Mouse (Mus musculus): Measurements from ENCODE around the gene Cd59a. TPM values are rescaled to one million over a fixed set of nuclear protein-coding genes. Genes with fewer than 3 reads are reported as not detected.
"Not testable (repeated sequence)": the region's sequence is repeated elsewhere in the genome, so short reads cannot be mapped to it uniquely, and the experiment has no call there.

The Cd59a gene
- polyA plus RNA-seq, 1 experiment from 2014 or later: 11.2 TPM

DNA sequence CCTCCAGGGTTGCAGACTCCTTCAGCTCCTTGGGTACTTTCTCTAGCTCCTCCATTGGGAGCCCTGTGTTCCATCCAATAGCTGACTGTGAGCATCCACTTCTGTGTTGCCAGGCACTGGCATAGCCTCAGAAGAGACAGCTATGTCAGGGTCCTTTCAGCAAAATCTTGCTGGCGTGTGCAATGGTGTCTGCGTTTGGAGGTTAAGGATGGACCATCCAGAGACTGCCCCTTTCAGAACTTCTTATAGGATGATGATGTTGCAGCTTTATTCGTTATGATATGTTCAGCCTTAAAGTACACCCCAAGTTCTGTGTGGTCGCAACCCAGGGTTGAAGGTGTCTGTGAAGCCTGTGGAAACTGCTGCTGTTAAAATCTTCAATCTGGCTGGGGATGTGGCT lies 1.8 kb downstream of the Cd59a start:
- 93% methylated on average over 4 of the region's 4 CpGs for WGBS
- not testable (repeated sequence) for H3K9me3 ChIP-seq (ENCODE audit: control insufficient read depth, low read length); H3K4me3 ChIP-seq (replicated peaks; ENCODE audit: low read depth, low read length); H3K36me3 ChIP-seq (ENCODE audit: control insufficient read depth, insufficient read depth, low read length); H3K9ac ChIP-seq (replicated peaks; ENCODE audit: low read length); DNase-seq; H3K4me2 ChIP-seq (ENCODE audit: low read length); H3K27ac ChIP-seq (replicated peaks; ENCODE audit: low read depth, low read length); ATAC-seq (ENCODE audit: low FRiP score, low TSS enrichment); H3K27me3 ChIP-seq (ENCODE audit: control insufficient read depth, insufficient read depth, low read length); H3K4me1 ChIP-seq (ENCODE audit: control insufficient read depth, insufficient read depth, low read length)

DNA sequence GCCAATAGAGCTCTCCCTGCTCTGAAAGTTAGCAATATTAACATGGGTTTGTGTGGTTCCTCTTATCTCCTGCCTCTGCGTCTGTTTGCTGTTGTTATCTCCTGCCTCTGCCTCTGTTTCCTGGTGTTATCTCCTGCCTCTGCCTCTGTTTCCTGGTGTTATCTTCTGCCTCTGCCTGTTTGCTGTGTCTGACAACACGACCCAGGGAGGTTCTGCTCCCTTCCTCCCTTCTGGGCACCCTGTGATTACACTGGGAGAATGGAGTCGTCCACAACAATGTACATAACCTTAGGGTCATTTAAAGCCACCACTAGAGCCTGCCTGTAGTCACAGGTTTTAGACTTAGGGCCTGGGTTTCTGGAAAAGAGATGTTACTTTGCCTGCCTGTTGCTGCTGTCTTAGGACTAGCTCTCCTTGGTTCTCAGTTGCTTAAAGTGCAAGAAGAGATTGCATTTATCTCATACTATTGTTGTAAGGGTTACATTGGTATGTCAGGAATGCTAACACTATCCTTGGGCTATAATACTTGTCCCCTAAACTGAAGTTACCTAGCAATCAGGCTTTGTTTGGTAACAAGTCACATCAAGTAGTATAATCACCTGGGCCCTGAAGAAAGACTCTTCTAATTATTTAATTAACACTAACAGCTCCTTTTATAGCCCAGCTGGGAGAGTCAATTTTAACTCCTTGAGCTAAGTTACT lies 3.1 kb downstream of the Cd59a start:
- DNase-seq: no peak
- Histone ChIP-seq H3K4me3 (replicated peaks; ENCODE audit: low read depth, low read length) (no peak overlapping the region), H3K9me3 (ENCODE audit: control insufficient read depth, low read length) (no peaks in the 10 kb centered on the region), H3K4me1 (ENCODE audit: control insufficient read depth, insufficient read depth, low read length) (no peaks in the 10 kb centered on the region), H3K27ac (replicated peaks; ENCODE audit: low read depth, low read length) (no peak overlapping the region), H3K27me3 (ENCODE audit: control insufficient read depth, insufficient read depth, low read length) (no peaks in the 10 kb centered on the region), H3K4me2 (ENCODE audit: low read length) (no peak overlapping the region), H3K36me3 (ENCODE audit: control insufficient read depth, insufficient read depth, low read length) (no peaks in the 10 kb centered on the region), H3K9ac (replicated peaks; ENCODE audit: low read length) (no peak overlapping the region)
- WGBS: 44% methylated on average over 3 of the region's 3 CpGs
- no peak for ATAC-seq (ENCODE audit: low FRiP score, low TSS enrichment)

DNA sequence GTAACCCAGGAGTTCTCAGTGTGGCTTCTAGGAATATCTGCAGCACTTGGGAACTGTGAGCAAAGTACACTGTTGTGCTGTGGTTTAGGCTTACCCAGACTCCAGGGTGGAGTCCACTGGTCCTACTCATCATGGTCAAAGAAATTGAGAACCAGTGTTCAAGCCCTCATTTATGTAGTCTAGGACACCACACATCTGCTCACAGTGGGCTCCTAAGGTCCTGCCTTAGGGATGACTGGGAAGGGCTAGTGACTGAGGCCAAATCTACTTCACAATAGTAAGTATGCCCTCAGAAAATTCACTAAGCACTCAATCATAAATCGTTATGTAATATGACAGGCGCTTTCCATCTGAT lies 3.6 kb downstream of the Cd59a start:
- Histone ChIP-seq H3K36me3 (ENCODE audit: control insufficient read depth, insufficient read depth, low read length) (no peaks in the 10 kb centered on the region), H3K9ac (replicated peaks; ENCODE audit: low read length) (no peak overlapping the region), H3K4me1 (ENCODE audit: control insufficient read depth, insufficient read depth, low read length) (no peaks in the 10 kb centered on the region), H3K4me3 (replicated peaks; ENCODE audit: low read depth, low read length) (no peak overlapping the region), H3K9me3 (ENCODE audit: control insufficient read depth, low read length) (no peaks in the 10 kb centered on the region), H3K4me2 (ENCODE audit: low read length) (no peak overlapping the region), H3K27me3 (ENCODE audit: control insufficient read depth, insufficient read depth, low read length) (no peaks in the 10 kb centered on the region), H3K27ac (replicated peaks; ENCODE audit: low read depth, low read length) (no peak overlapping the region)
- no peak for DNase-seq
- 96% methylated on average over 2 of the region's 2 CpGs for WGBS
- ATAC-seq (ENCODE audit: low FRiP score, low TSS enrichment): no peak

DNA sequence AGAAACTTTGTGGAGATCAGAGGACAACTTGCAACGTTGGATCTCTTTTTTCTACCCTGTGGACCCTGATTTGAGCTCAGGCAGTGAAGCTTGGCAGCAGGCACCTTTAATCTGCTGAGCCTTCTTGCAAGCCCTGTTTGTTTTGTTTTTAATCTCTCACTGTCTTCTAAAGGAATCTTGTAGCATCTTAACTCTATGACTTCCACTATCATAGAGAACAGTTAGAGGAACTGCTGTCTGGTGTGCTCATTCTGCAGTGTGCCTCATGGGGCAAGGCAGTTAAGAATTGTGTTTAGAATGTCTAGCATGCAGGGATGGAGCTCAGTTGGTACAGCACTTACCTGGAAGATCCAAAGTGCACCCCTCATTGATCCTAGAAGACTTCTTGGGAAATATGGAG lies 4.3 kb downstream of the Cd59a start:
- Histone ChIP-seq H3K36me3 (ENCODE audit: control insufficient read depth, insufficient read depth, low read length) (no peaks in the 10 kb centered on the region), H3K9ac (replicated peaks; ENCODE audit: low read length) (no peak overlapping the region), H3K27me3 (ENCODE audit: control insufficient read depth, insufficient read depth, low read length) (no peaks in the 10 kb centered on the region), H3K27ac (replicated peaks; ENCODE audit: low read depth, low read length) (no peak overlapping the region), H3K9me3 (ENCODE audit: control insufficient read depth, low read length) (no peaks in the 10 kb centered on the region), H3K4me3 (replicated peaks; ENCODE audit: low read depth, low read length) (no peak overlapping the region), H3K4me1 (ENCODE audit: control insufficient read depth, insufficient read depth, low read length) (no peaks in the 10 kb centered on the region), H3K4me2 (ENCODE audit: low read length) (no peak overlapping the region)
- no peak for ATAC-seq (ENCODE audit: low FRiP score, low TSS enrichment)
- 15% methylated on average over 1 of the region's 1 CpGs for WGBS
- DNase-seq: no peak

DNA sequence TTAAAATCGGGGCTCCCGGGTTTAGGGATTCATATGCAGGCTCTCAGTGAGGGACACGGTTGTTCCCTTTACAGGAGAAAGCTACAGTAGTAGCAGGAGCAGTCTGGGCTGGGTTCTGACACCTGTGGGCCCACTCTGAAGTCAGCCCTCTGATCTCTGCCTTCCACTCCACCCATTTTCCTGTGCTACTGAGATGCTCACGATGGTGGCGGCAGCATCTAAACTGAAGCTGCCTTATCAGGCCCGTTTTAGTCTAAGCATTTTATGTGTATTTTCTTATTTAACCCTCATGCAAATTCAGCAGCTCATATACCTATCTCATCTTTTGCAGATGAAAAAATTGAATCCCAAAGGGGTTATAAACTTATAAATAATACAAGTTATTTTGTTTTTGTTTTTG lies 9.2 kb downstream of the Cd59a start:
- H3K9me3 ChIP-seq (ENCODE audit: control insufficient read depth, low read length): no peaks in the 10 kb centered on the region
- no peaks in the 10 kb centered on the region for H3K27me3 ChIP-seq (ENCODE audit: control insufficient read depth, insufficient read depth, low read length)
- no peaks in the 10 kb centered on the region for H3K36me3 ChIP-seq (ENCODE audit: control insufficient read depth, insufficient read depth, low read length)
- H3K4me3 ChIP-seq (replicated peaks; ENCODE audit: low read depth, low read length): no peak overlapping the region
- WGBS: 91% methylated on average over 6 of the region's 6 CpGs
- ATAC-seq (ENCODE audit: low FRiP score, low TSS enrichment) (no peak), DNase-seq (no peak)
- H3K4me2 ChIP-seq (ENCODE audit: low read length): no peak overlapping the region
- H3K4me1 ChIP-seq (ENCODE audit: control insufficient read depth, insufficient read depth, low read length): no peaks in the 10 kb centered on the region
- H3K9ac ChIP-seq (replicated peaks; ENCODE audit: low read length): no peak overlapping the region
- H3K27ac ChIP-seq (replicated peaks; ENCODE audit: low read depth, low read length): no peak overlapping the region

DNA sequence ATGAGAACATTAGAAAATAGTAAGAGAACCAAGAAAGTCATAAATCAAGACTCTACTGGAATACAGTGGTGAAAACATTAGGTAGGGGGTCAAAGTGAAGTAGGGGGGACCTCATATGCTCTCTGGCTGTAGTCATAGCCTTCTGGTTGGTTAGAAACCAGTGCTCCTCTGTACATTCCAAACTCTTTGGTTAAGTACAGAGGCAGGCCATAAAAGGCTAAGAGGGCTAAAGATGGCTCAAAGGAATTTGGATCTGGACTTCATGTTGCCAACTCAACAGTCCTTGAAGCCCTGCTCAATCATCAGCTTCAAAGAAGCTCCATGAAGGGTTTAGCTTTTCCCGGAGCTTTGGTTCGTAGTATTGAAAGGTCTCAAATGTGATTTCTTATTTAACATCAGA lies 13.4 kb downstream of the Cd59a start:
- ATAC-seq (ENCODE audit: low FRiP score, low TSS enrichment); H3K9me3 ChIP-seq (ENCODE audit: control insufficient read depth, low read length); DNase-seq; H3K9ac ChIP-seq (replicated peaks; ENCODE audit: low read length); H3K4me3 ChIP-seq (replicated peaks; ENCODE audit: low read depth, low read length); H3K4me1 ChIP-seq (ENCODE audit: control insufficient read depth, insufficient read depth, low read length); H3K27me3 ChIP-seq (ENCODE audit: control insufficient read depth, insufficient read depth, low read length); H3K36me3 ChIP-seq (ENCODE audit: control insufficient read depth, insufficient read depth, low read length); H3K27ac ChIP-seq (replicated peaks; ENCODE audit: low read depth, low read length); H3K4me2 ChIP-seq (ENCODE audit: low read length): not testable (repeated sequence)
- 94% methylated on average over 2 of the region's 2 CpGs for WGBS

DNA sequence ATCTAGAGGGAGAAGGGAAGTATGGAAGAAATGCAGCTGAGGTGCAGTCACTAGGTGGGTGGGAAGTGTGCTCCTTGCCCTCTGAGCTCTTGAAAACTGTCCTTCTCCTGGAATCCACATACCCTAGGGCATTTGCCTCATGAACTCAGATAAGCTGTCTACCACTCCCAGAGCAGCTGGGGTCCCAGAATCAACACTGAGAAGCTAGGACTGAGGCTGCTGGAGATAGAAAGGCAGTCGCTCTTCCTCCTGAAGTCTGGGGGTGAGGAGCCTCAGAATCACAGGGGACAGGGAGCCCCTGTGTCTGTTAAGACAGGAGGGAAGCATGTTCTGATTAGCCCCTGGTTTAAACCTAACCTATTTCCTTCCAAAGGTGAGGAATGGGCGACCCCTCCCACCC lies 13.9 kb downstream of the Cd59a start:
- Histone ChIP-seq H3K4me1 (ENCODE audit: control insufficient read depth, insufficient read depth, low read length) (no peaks in the 10 kb centered on the region), H3K36me3 (ENCODE audit: control insufficient read depth, insufficient read depth, low read length) (no peaks in the 10 kb centered on the region), H3K4me2 (ENCODE audit: low read length) (no peak overlapping the region), H3K27me3 (ENCODE audit: control insufficient read depth, insufficient read depth, low read length) (no peaks in the 10 kb centered on the region), H3K9me3 (ENCODE audit: control insufficient read depth, low read length) (no peaks in the 10 kb centered on the region), H3K4me3 (replicated peaks; ENCODE audit: low read depth, low read length) (no peak overlapping the region), H3K27ac (replicated peaks; ENCODE audit: low read depth, low read length) (no peak overlapping the region), H3K9ac (replicated peaks; ENCODE audit: low read length) (no peak overlapping the region)
- DNase-seq (no peak), ATAC-seq (ENCODE audit: low FRiP score, low TSS enrichment) (no peak)
- WGBS: 79% methylated on average over 2 of the region's 2 CpGs

DNA sequence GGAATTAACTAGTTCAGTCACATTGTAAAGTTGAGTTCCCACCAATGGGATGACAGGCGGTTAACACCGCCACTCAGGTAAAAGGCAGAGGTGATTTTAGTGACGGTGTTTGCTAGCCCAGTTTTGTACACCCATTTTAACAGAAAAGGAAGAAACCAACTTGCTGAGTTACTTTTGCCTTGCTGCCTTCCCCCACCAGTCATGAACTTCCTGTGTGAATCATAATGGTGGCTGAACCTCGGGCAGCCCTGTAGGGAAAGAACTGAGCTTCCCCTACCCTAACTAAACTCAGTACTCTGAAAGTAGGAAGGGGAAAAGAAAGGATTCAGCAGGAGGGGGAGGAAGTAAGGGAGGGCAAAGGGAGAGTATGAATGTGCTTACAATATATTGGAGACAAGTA lies 14.4 kb downstream of the Cd59a start:
- WGBS: 92% methylated on average over 4 of the region's 4 CpGs
- no peak overlapping the region for H3K4me3 ChIP-seq (replicated peaks; ENCODE audit: low read depth, low read length)
- no peak for ATAC-seq (ENCODE audit: low FRiP score, low TSS enrichment)
- H3K27ac ChIP-seq (replicated peaks; ENCODE audit: low read depth, low read length): no peak overlapping the region
- no peaks in the 10 kb centered on the region for H3K27me3 ChIP-seq (ENCODE audit: control insufficient read depth, insufficient read depth, low read length)
- no peak overlapping the region for H3K4me2 ChIP-seq (ENCODE audit: low read length)
- H3K4me1 ChIP-seq (ENCODE audit: control insufficient read depth, insufficient read depth, low read length): no peaks in the 10 kb centered on the region
- no peaks in the 10 kb centered on the region for H3K9me3 ChIP-seq (ENCODE audit: control insufficient read depth, low read length)
- no peaks in the 10 kb centered on the region for H3K36me3 ChIP-seq (ENCODE audit: control insufficient read depth, insufficient read depth, low read length)
- no peak overlapping the region for H3K9ac ChIP-seq (replicated peaks; ENCODE audit: low read length)
- DNase-seq: no peak

DNA sequence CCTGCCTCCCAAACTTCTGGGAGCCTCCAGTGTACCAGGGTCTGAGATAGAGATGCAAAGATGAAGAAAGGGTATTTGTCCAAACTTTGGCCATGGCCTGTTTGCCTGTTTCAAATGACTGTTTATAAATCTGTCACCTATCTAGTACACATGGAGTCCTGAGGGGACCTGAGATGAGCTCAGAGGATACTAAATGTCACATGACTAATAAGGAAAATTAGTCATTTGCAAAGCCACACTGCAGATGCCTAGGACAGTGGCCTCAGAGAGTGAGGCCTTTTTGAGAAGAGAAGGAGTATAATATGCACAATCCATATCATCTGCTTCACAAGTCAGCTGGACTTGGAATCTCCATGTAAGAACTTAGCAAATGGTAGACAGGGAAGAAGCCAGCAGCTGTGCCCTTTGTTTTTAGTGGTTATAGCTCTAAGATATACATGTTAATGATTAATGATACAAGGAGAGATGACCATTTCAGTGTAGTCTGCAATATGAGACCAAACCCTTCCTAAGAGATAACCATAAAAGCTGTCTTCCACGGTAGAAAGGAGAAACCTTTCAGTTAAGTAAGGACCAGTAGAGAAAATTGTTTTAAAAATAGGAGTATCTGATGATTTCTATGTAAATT lies 15.7 kb downstream of the Cd59a start:
- H3K9me3 ChIP-seq (ENCODE audit: control insufficient read depth, low read length); H3K4me3 ChIP-seq (replicated peaks; ENCODE audit: low read depth, low read length); ATAC-seq (ENCODE audit: low FRiP score, low TSS enrichment); H3K4me1 ChIP-seq (ENCODE audit: control insufficient read depth, insufficient read depth, low read length); H3K27ac ChIP-seq (replicated peaks; ENCODE audit: low read depth, low read length); H3K27me3 ChIP-seq (ENCODE audit: control insufficient read depth, insufficient read depth, low read length); H3K9ac ChIP-seq (replicated peaks; ENCODE audit: low read length); DNase-seq; H3K36me3 ChIP-seq (ENCODE audit: control insufficient read depth, insufficient read depth, low read length); H3K4me2 ChIP-seq (ENCODE audit: low read length): not testable (repeated sequence)
- no CpG with 5 or more reads among the region's 1 CpGs for WGBS

All from midbrain, embryonic 14.5 days (tissue).